Mouse (Mus musculus) midbrain, embryonic 16.5 days (tissue): ENCODE data around the gene Ctnna2. TPM values are rescaled to one million over a fixed set of nuclear protein-coding genes. Genes with fewer than 3 reads are reported as not detected.

ENCODE experiments used
- ATAC-seq: fragments of 200-750 bp; cut with Nextera tagmentation; 2 replicates; pipeline ENCODE4 v1.8.0; 2017; ENCODE audit warnings: moderate TSS enrichment
- H3K27ac ChIP-seq: fragments of 300-500 bp; sonication (generic); 2 replicates; pipeline ENCODE4 v1.5.1; 2014; ENCODE audit warnings: mild to moderate bottlenecking, low read length, mixed read lengths
- H3K27me3 ChIP-seq: fragments of 300-500 bp; sonication (generic); 2 replicates; pipeline ENCODE4 v1.6.1; 2014; ENCODE audit warnings: low read depth, low read length, mixed read lengths; ENCODE audit not compliant: control insufficient read depth, insufficient read depth
- H3K36me3 ChIP-seq: fragments of 300-500 bp; sonication (generic); 2 replicates; pipeline ENCODE4 v1.6.1; 2014; ENCODE audit warnings: mild to moderate bottlenecking, low read length, moderate library complexity, mixed read lengths; ENCODE audit not compliant: control insufficient read depth, insufficient read depth
- H3K4me1 ChIP-seq: fragments of 300-500 bp; sonication (generic); 2 replicates; pipeline ENCODE4 v1.6.1; 2014; ENCODE audit warnings: mild to moderate bottlenecking, low read length, mixed read lengths; ENCODE audit not compliant: control insufficient read depth, insufficient read depth
- H3K4me2 ChIP-seq: fragments of 300-500 bp; sonication (generic); 2 replicates; pipeline ENCODE4 v1.6.1; 2014; ENCODE audit warnings: mild to moderate bottlenecking, low read length, mixed read lengths
- H3K4me3 ChIP-seq: fragments of 300-500 bp; sonication (generic); 2 replicates; pipeline ENCODE4 v1.5.1; 2014; ENCODE audit warnings: low read depth, mild to moderate bottlenecking, low read length, moderate library complexity, mixed read lengths
- H3K9ac ChIP-seq: fragments of 300-500 bp; sonication (generic); 2 replicates; pipeline ENCODE4 v1.6.1; 2014; ENCODE audit warnings: low read depth, low read length, mixed read lengths
- H3K9me3 ChIP-seq: fragments of 300-500 bp; sonication (generic); replicated peaks from 2 replicates; pipeline ENCODE4 v1.6.1; 2014; ENCODE audit warnings: mild to moderate bottlenecking, low read length, mixed read lengths; ENCODE audit not compliant: control insufficient read depth, poor library complexity, severe bottlenecking
- WGBS: fragments of 180-500 bp; shearing (Covaris S2); extraction: QIAGEN DNeasy Blood & Tissue Kit; methylation state at CpG from one replicate; pipeline ENCODE4 v1.1.7; 2014; 5-methylcytosine and 5-hydroxymethylcytosine counted together
- polyA plus RNA-seq: library from polyadenylated mRNA; unstranded; fragments of >200 nt; fragmentation: Nextera tagmentation; extraction: Ambion mirVana; gene quantifications from 2 replicates; pipeline ENCODE4 v1.2.1, GENCODE M21; 2015

Ctnna2 gene
- polyA plus RNA-seq, 1 experiment from 2014 or later = 146 TPM

DNA sequence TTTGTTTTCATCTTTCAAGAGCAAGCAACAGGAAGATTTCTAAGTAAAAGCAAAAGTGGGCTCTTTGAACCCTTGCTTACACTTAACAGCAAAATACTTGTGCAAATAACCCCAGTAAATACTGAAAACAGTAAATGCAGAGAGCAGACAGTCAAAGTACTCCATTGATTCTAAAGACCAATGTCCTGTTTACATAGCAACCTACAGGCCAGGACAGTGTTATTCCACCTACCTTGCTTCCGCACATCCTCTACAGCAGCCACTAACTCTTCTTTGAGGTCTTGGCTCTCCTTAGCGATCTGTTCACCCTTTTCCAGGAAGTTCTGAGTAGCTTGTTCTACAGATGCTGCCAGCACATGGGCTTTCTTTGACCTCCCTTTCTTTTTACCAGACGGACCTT, 221.3 kb downstream of the Ctnna2 start:
- Histone ChIP-seq H3K36me3 (no peaks in the 10 kb centered on the region), H3K9me3 (no peaks in the 10 kb centered on the region), H3K4me2 (no peak overlapping the region), H3K27ac (no peak overlapping the region), H3K27me3 (no peaks in the 10 kb centered on the region), H3K4me3 (no peak overlapping the region), H3K4me1 (no peaks in the 10 kb centered on the region), H3K9ac (no peak overlapping the region)
- no peak for ATAC-seq
- WGBS = 86% methylated on average over 3 of the region's 3 CpGs

DNA sequence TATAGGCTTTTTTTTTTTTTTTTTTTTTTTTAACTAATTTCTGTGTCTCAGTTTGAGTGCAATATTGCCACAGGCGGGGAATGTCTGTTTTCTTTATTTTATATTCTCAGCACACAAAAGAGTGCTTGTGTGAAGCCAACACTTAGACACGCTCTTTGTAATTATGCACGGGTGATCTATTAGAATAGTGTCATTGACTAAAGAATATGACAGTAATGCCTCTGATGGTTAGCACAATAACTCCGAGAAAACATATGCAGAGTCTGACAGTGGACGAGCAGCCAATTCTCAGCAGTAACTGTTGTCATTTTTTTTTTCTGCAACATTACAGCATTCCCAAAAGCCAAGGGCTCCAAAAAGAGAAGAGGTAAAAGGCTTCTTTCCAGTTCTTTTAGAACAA, 234.1 kb downstream of the Ctnna2 start:
- Histone ChIP-seq H3K4me3 (no peak overlapping the region), H3K27me3 (no peaks in the 10 kb centered on the region), H3K27ac (no peak overlapping the region), H3K36me3 (no peaks in the 10 kb centered on the region), H3K9me3 (no peaks in the 10 kb centered on the region), H3K4me1 (peaks cover 11% of the 10 kb centered on the region), H3K9ac (no peak overlapping the region), H3K4me2 (no peak overlapping the region)
- ATAC-seq = peak; percentile 68; the same call in 1 of the 2 replicates
- WGBS = 17% methylated on average over 5 of the region's 5 CpGs

GRCm38 (mm10) chr6:77743651-77744050, 235.8 kb downstream of the Ctnna2 start:
- H3K4me3 ChIP-seq = no peak overlapping the region
- no peaks in the 10 kb centered on the region for H3K9me3 ChIP-seq
- H3K27ac ChIP-seq = no peak overlapping the region
- no peak for ATAC-seq
- H3K27me3 ChIP-seq = no peaks in the 10 kb centered on the region
- no peak overlapping the region for H3K9ac ChIP-seq
- peaks cover 11% of the 10 kb centered on the region for H3K4me1 ChIP-seq
- H3K36me3 ChIP-seq = no peaks in the 10 kb centered on the region
- no peak overlapping the region for H3K4me2 ChIP-seq

GRCm38 (mm10) chr6:77742988-77743387, 236.5 kb downstream of the Ctnna2 start:
- H3K4me3 ChIP-seq = no peak overlapping the region

GRCm38 (mm10) chr6:77738640-77739039, 240.9 kb downstream of the Ctnna2 start:
- H3K9me3 ChIP-seq = no peaks in the 10 kb centered on the region
- 41% methylated on average over 4 of the region's 4 CpGs for WGBS
- no peak for ATAC-seq

More at GRCm38 (mm10) chr6:77742988-77743387, 236.5 kb downstream of the Ctnna2 start:
- 10% methylated on average over 1 of the region's 1 CpGs for whole genome bisulfite sequencing
- H3K36me3 ChIP-seq = no peaks in the 10 kb centered on the region
- no peaks in the 10 kb centered on the region for H3K27me3 ChIP-seq
- no peak overlapping the region for H3K9ac ChIP-seq
- H3K4me2 ChIP-seq = no peak overlapping the region
- no peak overlapping the region for H3K27ac ChIP-seq
- ATAC-seq = no peak
- peaks cover 11% of the 10 kb centered on the region for H3K4me1 ChIP-seq
- H3K9me3 ChIP-seq = no peaks in the 10 kb centered on the region

DNA sequence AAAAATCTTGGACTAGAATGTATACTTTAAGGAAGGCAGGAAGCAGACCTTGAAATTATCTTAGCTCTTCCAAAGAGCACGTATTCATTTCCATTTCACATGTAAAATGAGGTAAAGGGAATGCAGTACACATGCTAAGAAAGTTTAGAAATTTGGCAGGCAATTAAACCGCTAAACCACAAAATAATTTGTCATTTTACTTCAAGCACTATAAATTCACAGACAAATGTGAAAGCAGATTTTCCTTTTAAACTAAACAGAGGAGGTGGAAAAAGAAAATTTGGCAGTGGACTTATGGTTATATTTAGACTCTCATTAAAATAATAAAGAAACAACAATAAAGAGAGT, 254.6 kb downstream of the Ctnna2 start:
- Histone ChIP-seq H3K27ac (no peak overlapping the region; the same call in 1 of the 2 replicates), H3K9ac (no peak overlapping the region), H3K9me3 (no peaks in the 10 kb centered on the region), H3K4me3 (no peak overlapping the region), H3K4me1 (peaks cover 5% of the 10 kb centered on the region; the same call in 1 of the 2 replicates), H3K36me3 (no peaks in the 10 kb centered on the region), H3K4me2 (no peak overlapping the region), H3K27me3 (no peaks in the 10 kb centered on the region)
- no peak for ATAC-seq
- WGBS = 81% methylated on average over 2 of the region's 2 CpGs

More at GRCm38 (mm10) chr6:77738640-77739039, 240.9 kb downstream of the Ctnna2 start:
- Histone ChIP-seq H3K27me3 (no peaks in the 10 kb centered on the region), H3K4me1 (no peaks in the 10 kb centered on the region), H3K36me3 (no peaks in the 10 kb centered on the region), H3K27ac (no peak overlapping the region), H3K4me3 (no peak overlapping the region), H3K4me2 (no peak overlapping the region), H3K9ac (no peak overlapping the region)

DNA sequence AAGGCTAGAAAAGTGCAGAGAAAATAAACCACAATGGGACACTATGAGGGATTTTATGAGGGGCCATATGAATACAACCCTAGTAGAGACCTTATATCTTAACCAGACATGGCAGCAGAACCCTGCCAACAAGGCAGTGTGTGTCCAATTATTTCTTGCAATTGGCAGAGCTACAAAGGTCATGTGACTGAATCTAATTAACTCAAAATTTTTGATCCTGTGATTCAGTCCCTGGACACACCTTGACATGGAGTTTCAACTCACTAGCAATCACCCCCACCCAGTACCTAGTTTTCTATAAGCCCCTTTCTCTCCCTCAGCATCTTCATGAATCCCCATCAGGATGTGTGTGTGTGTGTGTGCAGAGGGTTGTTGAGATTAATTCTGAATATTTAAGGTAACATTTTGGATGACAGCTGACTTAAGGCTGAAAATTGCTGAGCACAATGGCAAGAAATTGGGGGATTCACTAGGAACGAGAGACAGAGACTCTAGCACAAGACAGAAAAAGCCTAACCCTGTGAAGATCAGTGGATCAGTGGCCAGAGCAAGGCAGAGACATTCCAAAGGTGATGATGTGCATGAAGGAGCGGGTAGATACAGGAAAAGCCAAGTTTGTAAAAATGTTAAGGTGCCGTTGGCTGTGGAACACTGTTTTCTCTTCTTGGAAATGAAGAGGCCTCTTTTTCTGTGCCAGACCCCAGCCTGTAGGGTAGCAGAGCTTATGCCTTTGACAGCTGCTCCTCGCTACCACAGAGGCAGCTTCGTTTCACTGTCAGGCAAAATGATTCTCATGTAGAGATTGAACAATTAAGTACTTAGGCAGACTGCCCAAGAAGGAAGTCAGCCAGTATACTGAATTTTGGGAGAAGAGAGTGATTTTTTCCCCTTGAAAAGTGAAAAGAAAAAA, 255.2 kb downstream of the Ctnna2 start:
- no peaks in the 10 kb centered on the region for H3K27me3 ChIP-seq
- no peaks in the 10 kb centered on the region for H3K36me3 ChIP-seq
- no peaks in the 10 kb centered on the region for H3K9me3 ChIP-seq
- 61% methylated on average over 5 of the region's 5 CpGs for WGBS
- peak overlapping the region; percentile 61 for H3K27ac ChIP-seq
- peaks cover 5% of the 10 kb centered on the region; the same call in 1 of the 2 replicates for H3K4me1 ChIP-seq
- peak; percentile 64; the same call in 1 of the 2 replicates for ATAC-seq
- H3K4me2 ChIP-seq = no peak overlapping the region
- no peak overlapping the region for H3K4me3 ChIP-seq
- no peak overlapping the region for H3K9ac ChIP-seq

- no peak for ATAC-seq
- H3K4me2 ChIP-seq = no peak overlapping the region
- no peaks in the 10 kb centered on the region for H3K9me3 ChIP-seq
- H3K4me1 ChIP-seq = 0 out of 2 replicates have a peak, but pooled peaks cover 2% of the 10 kb centered on the region
- H3K36me3 ChIP-seq = no peaks in the 10 kb centered on the region
- no peak overlapping the region for H3K4me3 ChIP-seq
- no peak overlapping the region for H3K27ac ChIP-seq
- H3K27me3 ChIP-seq = no peaks in the 10 kb centered on the region
- H3K9ac ChIP-seq = no peak overlapping the region
These were observed 285.4 kb downstream of the Ctnna2 start for GRCm38 (mm10) chr6:77694093-77694492.

DNA sequence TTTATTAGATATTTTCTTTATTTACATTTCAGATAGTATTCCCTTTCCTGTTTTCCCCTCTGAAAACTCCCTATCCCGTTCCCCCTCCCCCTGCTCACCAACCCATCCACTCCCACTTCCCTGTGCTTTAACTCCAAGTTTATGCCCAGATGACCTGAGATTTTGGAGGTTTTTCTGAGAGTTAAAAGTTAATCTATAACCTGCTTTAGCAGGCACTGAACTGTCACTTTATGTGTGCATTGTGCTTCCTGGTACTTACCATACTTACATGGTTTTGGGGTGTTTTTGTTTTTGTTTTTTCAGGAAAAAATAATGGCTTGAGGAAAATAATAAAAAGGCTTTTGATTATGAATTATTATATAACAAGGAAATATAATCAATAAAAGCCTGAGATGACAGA, 292.3 kb downstream of the Ctnna2 start:
- Histone ChIP-seq H3K9me3 (no peaks in the 10 kb centered on the region), H3K4me1 (no peaks in the 10 kb centered on the region), H3K9ac (no peak overlapping the region), H3K36me3 (no peaks in the 10 kb centered on the region), H3K27me3 (no peaks in the 10 kb centered on the region), H3K4me2 (no peak overlapping the region), H3K27ac (no peak overlapping the region), H3K4me3 (no peak overlapping the region)
- WGBS = 96% methylated on average over 1 of the region's 1 CpGs
- ATAC-seq = no peak
